Mouse (Mus musculus): ENCODE measurements at regions not wholly inside any gene's neighbourhood (a gene's known extent, or its start where the extent isn't known, plus 50 kb on each side); places are given as distances from the start of the nearest gene placed in this dataset.
A peak's percentile ranks its signal among the peaks of the same experiment; 100 is the strongest.

DNA sequence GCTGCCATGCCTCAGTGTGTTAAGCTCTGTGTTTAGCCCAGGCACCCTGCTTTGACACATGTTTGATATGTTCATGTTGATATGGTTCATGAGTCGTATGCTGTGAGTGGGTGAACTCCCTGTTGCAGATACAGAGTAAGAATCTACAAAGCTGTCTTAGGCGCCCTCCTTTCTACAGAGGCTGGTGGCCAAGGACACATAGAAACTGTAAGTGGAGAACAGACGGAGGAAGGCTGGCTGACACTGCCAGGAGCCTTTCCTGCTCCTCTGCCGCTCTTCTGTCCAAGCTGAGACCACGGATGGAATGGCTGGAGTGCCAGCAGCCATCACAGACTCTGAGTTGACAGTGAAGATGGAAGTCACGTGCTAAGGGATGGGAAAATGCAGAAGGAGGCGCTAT, 62.0 kb upstream of the Zfp637 start:
- H3K27me3 ChIP-seq (ENCODE audit: insufficient read depth, low read length), result no peaks in the 10 kb centered on the region
- H3K4me3 ChIP-seq (ENCODE audit: low read depth, low read length), result no peak overlapping the region
- no peak for TF ChIP-seq CTCF (IDR thresholded peaks at IDR 0.05; ENCODE audit: low read depth)
- no peak overlapping the region for H3K27ac ChIP-seq (ENCODE audit: low read depth)
- no peak overlapping the region for H3K4me2 ChIP-seq
- no peaks in the 10 kb centered on the region for H3K4me1 ChIP-seq (ENCODE audit: insufficient read depth)
- DNase-seq, result no peak
- no peak for ATAC-seq (ENCODE audit: insufficient read depth)
- no peaks in the 10 kb centered on the region for H3K36me3 ChIP-seq (ENCODE audit: insufficient read depth)
- WGBS, result 78% methylated on average over 7 of the region's 7 CpGs
- no peak overlapping the region for H3K9ac ChIP-seq
- no peaks in the 10 kb centered on the region for H3K9me3 ChIP-seq (ENCODE audit: low read depth, low read length)

DNA sequence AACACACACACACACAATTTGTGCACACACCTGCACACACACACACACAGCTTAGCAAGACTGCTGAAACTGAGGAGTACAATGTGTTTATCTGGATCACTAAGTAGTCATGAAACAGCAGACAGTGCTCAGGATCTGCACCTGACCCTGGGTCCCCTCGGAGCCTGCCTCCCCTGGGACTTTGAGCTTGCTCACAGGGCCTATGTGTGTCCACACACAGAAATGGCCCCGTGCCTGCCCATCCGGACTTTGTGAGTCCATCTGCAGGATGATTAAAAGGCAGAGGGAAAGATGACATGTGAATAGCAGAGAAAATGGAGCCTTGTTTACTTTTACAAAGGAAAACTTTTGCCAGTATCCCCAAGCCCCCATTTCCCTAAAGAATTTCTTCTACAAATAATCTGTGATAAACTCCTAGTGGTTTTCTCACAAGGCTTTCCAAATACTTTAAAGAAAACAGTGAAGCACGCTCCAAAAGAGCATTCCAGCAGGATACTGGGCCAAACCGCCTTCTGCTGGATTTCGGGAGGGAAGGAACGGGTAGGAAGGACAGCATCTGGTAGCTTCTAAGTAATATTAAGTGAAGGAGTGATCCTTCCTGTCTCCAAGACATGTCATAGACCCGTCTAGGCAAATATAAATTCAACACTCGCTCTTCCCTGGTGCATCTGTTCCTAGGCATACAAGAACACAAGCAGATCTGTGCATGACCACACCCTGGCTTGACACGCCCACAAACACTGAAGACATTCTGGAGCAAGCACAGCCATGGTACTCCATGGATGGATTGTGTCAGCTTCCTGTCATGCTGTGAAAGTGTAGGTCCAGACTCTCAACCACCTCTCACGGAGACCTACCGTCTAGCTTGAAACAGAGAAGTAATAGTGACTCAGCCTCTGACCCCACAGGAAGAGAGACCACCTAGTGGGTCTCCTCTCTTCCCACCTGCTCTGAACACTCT, 52.1 kb upstream of the Zfp637 start:
- no peak for TF ChIP-seq CTCF (IDR thresholded peaks at IDR 0.05; ENCODE audit: low read depth)
- Histone ChIP-seq H3K9me3 (ENCODE audit: low read depth, low read length) (no peaks in the 10 kb centered on the region), H3K36me3 (ENCODE audit: insufficient read depth) (no peaks in the 10 kb centered on the region), H3K27me3 (ENCODE audit: insufficient read depth, low read length) (no peaks in the 10 kb centered on the region), H3K4me2 (no peak overlapping the region), H3K4me3 (ENCODE audit: low read depth, low read length) (no peak overlapping the region), H3K9ac (no peak overlapping the region), H3K4me1 (ENCODE audit: insufficient read depth) (no peaks in the 10 kb centered on the region), H3K27ac (ENCODE audit: low read depth) (peak overlapping the region; percentile 24; the same call in 1 of the 2 replicates)
- DNase-seq, result peak; percentile 70
- 38% methylated on average over 12 of the region's 12 CpGs for WGBS
- peak; percentile 82 for ATAC-seq (ENCODE audit: insufficient read depth)

DNA sequence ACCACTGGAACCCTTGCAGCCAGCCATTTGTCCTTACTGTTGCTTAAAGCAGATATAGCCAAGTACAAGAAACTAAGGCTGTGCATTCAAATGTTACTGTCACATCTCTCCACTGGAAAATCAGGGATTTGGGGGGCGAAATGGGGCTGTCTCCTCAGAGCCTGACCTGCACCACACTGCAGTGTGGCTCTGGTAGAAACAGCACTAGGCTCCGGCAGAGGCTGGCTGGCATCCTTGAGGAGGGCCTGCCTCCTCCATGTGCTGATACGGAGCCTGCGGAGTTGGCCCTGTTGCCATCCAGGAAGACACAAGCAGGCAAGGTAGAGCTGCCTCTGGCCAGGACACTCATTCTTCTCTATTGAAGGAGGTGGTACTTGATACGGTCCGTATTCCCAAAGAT, 50.4 kb upstream of the Zfp637 start:
- Histone ChIP-seq H3K27ac (ENCODE audit: low read depth) (no peak overlapping the region), H3K4me3 (ENCODE audit: low read depth, low read length) (no peak overlapping the region), H3K27me3 (ENCODE audit: insufficient read depth, low read length) (no peaks in the 10 kb centered on the region), H3K36me3 (ENCODE audit: insufficient read depth) (no peaks in the 10 kb centered on the region), H3K4me2 (no peak overlapping the region), H3K9ac (no peak overlapping the region), H3K9me3 (ENCODE audit: low read depth, low read length) (no peaks in the 10 kb centered on the region), H3K4me1 (ENCODE audit: insufficient read depth) (no peaks in the 10 kb centered on the region)
- WGBS, result 91% methylated on average over 6 of the region's 6 CpGs
- ATAC-seq (ENCODE audit: insufficient read depth) (no peak), DNase-seq (no peak)
- no peak for TF ChIP-seq CTCF (IDR thresholded peaks at IDR 0.05; ENCODE audit: low read depth)
